Mouse (Mus musculus) hindbrain, embryonic 11.5 days (tissue): ENCODE results near the gene Utp4. TPM values are rescaled to one million over a fixed set of nuclear protein-coding genes. Genes with fewer than 3 reads are reported as not detected.
A peak's percentile ranks its signal among the peaks of the same experiment; 100 is the strongest.
"Not testable (repeated sequence)": the region's sequence is repeated elsewhere in the genome, so short reads cannot be mapped to it uniquely, and the experiment has no call there.

Experiments used
- ATAC-seq: fragments of 200-750 bp; cut with Nextera tagmentation; 2 replicates; pipeline ENCODE4 v1.8.0; 2017; ENCODE audit warnings: mild to moderate bottlenecking, moderate TSS enrichment, moderate library complexity; ENCODE audit not compliant: low FRiP score
- DNase-seq: peaks from one replicate; pipeline ENCODE4 v3.0.0-alpha.2; 2015; ENCODE audit warnings: low spot score
- H3K27ac ChIP-seq: fragments of 300-500 bp; sonication (generic); 2 replicates; pipeline ENCODE4 v1.5.1; 2014; ENCODE audit warnings: mild to moderate bottlenecking, low read depth, low read length
- H3K27me3 ChIP-seq: fragments of 300-500 bp; sonication (generic); 2 replicates; pipeline ENCODE4 v1.6.1; 2014; ENCODE audit warnings: mild to moderate bottlenecking, low read length, moderate library complexity, mixed read lengths; ENCODE audit not compliant: control insufficient read depth, insufficient read depth
- H3K36me3 ChIP-seq: fragments of 300-500 bp; sonication (generic); 2 replicates; pipeline ENCODE4 v1.6.1; 2014; ENCODE audit warnings: mild to moderate bottlenecking, low read length, moderate library complexity, mixed read lengths; ENCODE audit not compliant: control insufficient read depth, insufficient read depth
- H3K4me1 ChIP-seq: fragments of 300-500 bp; sonication (generic); replicated peaks from 2 replicates; pipeline ENCODE4 v1.6.1; 2014; ENCODE audit warnings: low read length, mixed read lengths; ENCODE audit not compliant: control insufficient read depth, insufficient read depth
- H3K4me2 ChIP-seq: fragments of 300-500 bp; sonication (generic); replicated peaks from 2 replicates; pipeline ENCODE4 v1.6.1; 2014; ENCODE audit warnings: mild to moderate bottlenecking, low read depth, low read length
- H3K4me3 ChIP-seq: fragments of 300-500 bp; sonication (generic); 2 replicates; pipeline ENCODE4 v1.5.1; 2014; ENCODE audit warnings: low read depth, low read length
- H3K9ac ChIP-seq: fragments of 300-500 bp; sonication (generic); 2 replicates; pipeline ENCODE4 v1.6.1; 2014; ENCODE audit warnings: low read depth, low read length
- H3K9me3 ChIP-seq: fragments of 300-500 bp; sonication (generic); 2 replicates; pipeline ENCODE4 v1.6.1; 2016; ENCODE audit warnings: low read length; ENCODE audit not compliant: control insufficient read depth
- WGBS: fragments of 180-500 bp; shearing (Covaris S2); extraction: QIAGEN DNeasy Blood & Tissue Kit; methylation state at CpG from one replicate; pipeline ENCODE4 v1.1.7; 2014; 5-methylcytosine and 5-hydroxymethylcytosine counted together
- polyA plus RNA-seq: library from polyadenylated mRNA; unstranded; fragments of >200 nt; fragmentation: Nextera tagmentation; extraction: Ambion mirVana; gene quantifications from 2 replicates; pipeline ENCODE4 v1.2.1, GENCODE M21; 2014

The Utp4 gene
- polyA plus RNA-seq, 1 experiment from 2014 or later = 65.7 TPM

- no peak overlapping the region for H3K4me3 ChIP-seq
- WGBS = 90% methylated on average over 8 of the region's 8 CpGs
- H3K4me2 ChIP-seq = no peak overlapping the region
- DNase-seq (no peak), ATAC-seq (no peak)
- no peaks in the 10 kb centered on the region for H3K4me1 ChIP-seq
- no peaks in the 10 kb centered on the region for H3K9me3 ChIP-seq
- H3K27me3 ChIP-seq = no peaks in the 10 kb centered on the region
- H3K9ac ChIP-seq = no peak overlapping the region
- no peaks in the 10 kb centered on the region for H3K36me3 ChIP-seq
- H3K27ac ChIP-seq = no peak overlapping the region
Observed at GRCm38 (mm10) chr8:106919721-106920394, 26.4 kb downstream of the Utp4 start.

DNA sequence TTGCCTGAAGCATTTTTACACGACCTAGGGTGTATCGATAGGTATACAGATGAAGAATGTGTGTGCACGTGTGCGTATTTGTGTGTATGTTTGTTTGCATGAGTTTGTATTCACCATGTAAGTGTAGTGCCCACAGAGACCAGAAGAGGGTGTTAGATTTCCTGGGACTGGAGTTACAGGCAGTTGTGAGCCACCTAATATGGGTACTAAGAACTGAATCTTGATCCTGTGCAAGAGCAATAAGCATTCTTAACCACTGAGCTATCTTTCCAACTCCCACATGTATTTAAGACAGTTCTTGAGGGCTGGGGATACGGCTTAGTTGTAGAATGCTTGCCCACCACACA, 26.9 kb downstream of the Utp4 start:
- no peaks in the 10 kb centered on the region for H3K9me3 ChIP-seq
- H3K27ac ChIP-seq = no peak overlapping the region
- DNase-seq (no peak), ATAC-seq (no peak)
- WGBS = 99% methylated on average over 5 of the region's 5 CpGs
- H3K36me3 ChIP-seq = no peaks in the 10 kb centered on the region
- no peak overlapping the region for H3K4me3 ChIP-seq
- no peak overlapping the region for H3K9ac ChIP-seq
- no peaks in the 10 kb centered on the region for H3K4me1 ChIP-seq
- no peak overlapping the region for H3K4me2 ChIP-seq
- no peaks in the 10 kb centered on the region for H3K27me3 ChIP-seq

GRCm38 (mm10) chr8:106924057-106924456, 30.6 kb downstream of the Utp4 start:
- no peak overlapping the region for H3K4me3 ChIP-seq
- WGBS = 96% methylated on average over 4 of the region's 4 CpGs
- H3K9ac ChIP-seq = no peak overlapping the region
- H3K4me2 ChIP-seq = no peak overlapping the region
- H3K4me1 ChIP-seq = no peaks in the 10 kb centered on the region
- DNase-seq (no peak), ATAC-seq (no peak)
- H3K27me3 ChIP-seq = no peaks in the 10 kb centered on the region
- no peak overlapping the region for H3K27ac ChIP-seq
- H3K9me3 ChIP-seq = no peaks in the 10 kb centered on the region
- no peaks in the 10 kb centered on the region for H3K36me3 ChIP-seq

DNA sequence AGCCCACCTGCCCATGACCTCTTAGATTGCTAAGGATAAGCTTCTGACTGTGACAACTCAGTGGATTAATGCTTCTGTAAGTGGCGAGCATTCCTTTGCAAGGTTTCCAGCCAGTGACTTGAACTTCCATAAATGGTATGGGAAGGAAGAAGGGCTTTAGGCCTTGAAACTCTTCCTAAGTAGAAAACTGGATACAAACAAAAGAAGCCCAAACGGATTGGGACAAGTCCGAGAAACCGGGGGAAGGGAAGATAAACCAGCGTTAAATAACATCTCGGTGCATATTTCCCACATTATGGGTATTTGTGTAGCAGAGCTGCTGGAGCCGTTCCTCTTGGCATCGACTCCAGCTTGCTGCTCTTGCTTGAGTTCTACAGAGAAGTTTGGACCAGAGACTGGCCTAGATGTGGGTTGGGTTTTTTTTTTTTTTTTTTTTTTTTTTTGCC, 31.5 kb downstream of the Utp4 start:
- ATAC-seq (no peak), DNase-seq (no peak)
- Histone ChIP-seq H3K4me2 (no peak overlapping the region), H3K9me3 (no peaks in the 10 kb centered on the region), H3K36me3 (no peaks in the 10 kb centered on the region), H3K4me3 (no peak overlapping the region), H3K9ac (no peak overlapping the region), H3K27ac (no peak overlapping the region), H3K4me1 (no peaks in the 10 kb centered on the region), H3K27me3 (no peaks in the 10 kb centered on the region)
- 88% methylated on average over 8 of the region's 8 CpGs for WGBS

GRCm38 (mm10) chr8:106925446-106925845, 32.0 kb downstream of the Utp4 start:
- H3K4me3 ChIP-seq = no peak overlapping the region
- WGBS = 93% methylated on average over 4 of the region's 4 CpGs
- H3K4me1 ChIP-seq = no peaks in the 10 kb centered on the region
- no peaks in the 10 kb centered on the region for H3K9me3 ChIP-seq
- H3K27me3 ChIP-seq = no peaks in the 10 kb centered on the region
- DNase-seq (no peak), ATAC-seq (no peak)
- no peaks in the 10 kb centered on the region for H3K36me3 ChIP-seq
- no peak overlapping the region for H3K9ac ChIP-seq
- H3K4me2 ChIP-seq = no peak overlapping the region
- no peak overlapping the region for H3K27ac ChIP-seq

GRCm38 (mm10) chr8:106927247-106927646, 33.8 kb downstream of the Utp4 start:
- DNase-seq (peak; percentile 20), ATAC-seq (no peak)
- H3K27me3 ChIP-seq = no peaks in the 10 kb centered on the region
- no peak overlapping the region for H3K4me2 ChIP-seq
- no peak overlapping the region for H3K4me3 ChIP-seq
- no peak overlapping the region for H3K27ac ChIP-seq
- no peaks in the 10 kb centered on the region for H3K4me1 ChIP-seq
- H3K9me3 ChIP-seq = no peaks in the 10 kb centered on the region
- H3K36me3 ChIP-seq = no peaks in the 10 kb centered on the region
- 52% methylated on average over 4 of the region's 4 CpGs for WGBS
- no peak overlapping the region for H3K9ac ChIP-seq

DNA sequence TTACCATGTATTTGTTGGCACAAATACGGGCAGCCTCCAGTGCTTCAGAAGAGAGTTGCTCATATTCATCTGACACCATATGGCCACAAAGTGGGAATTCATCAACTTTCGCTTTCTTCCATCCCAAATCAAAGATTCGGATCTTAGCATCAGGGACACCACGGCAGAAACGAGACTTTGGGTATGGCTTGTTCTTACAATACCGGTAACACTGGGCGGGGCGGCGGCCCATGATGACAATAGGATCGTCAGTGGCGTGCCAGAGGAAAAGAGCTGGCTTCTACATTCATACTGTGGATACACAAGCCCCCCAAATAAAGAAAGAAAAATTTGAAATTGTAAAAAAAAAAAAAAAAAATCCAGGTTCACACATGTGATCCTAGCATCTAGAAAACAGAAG, 34.7 kb downstream of the Utp4 start:
- H3K4me1 ChIP-seq, H3K4me2 ChIP-seq, H3K36me3 ChIP-seq, DNase-seq, H3K27me3 ChIP-seq, H3K9me3 ChIP-seq, H3K9ac ChIP-seq, H3K4me3 ChIP-seq, H3K27ac ChIP-seq, ATAC-seq: not testable (repeated sequence)
- 94% methylated on average over 10 of the region's 11 CpGs for WGBS

DNA sequence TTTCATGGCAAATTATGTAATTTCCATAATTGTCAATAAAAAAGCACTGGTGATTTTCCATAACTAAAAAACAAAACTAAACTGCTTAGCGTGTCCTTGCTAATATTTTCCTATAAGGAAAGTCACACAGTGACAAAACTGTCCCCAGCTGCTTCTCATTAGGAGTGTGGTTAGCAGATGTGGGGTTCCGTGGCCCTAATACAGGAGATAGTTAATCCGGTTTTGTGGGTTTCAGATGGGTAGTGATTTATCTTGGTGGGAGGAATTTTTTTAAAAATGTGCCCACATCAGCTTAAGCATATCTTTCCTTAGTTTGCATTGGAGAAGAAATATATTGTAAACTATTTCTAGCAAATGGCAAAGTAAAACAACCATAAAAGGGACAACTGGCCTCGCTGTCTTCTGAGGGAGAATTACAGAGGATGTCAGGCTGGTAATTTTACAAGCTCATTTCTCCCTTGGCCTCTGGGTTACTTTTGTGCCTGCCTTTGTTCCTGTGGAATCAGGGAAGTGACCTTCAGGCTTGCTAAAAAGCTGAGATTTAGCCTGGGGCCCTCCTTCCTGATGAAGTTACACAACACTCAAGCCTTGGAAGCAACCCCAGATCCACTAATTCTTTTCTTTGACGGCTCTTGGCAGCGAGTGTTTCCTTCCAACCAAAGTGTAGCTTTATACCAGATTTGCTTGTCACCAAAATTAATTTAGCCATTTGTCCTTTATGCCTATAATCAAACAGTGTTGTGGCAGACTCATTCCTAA, 35.9 kb downstream of the Utp4 start:
- 71% methylated on average over 6 of the region's 6 CpGs for WGBS
- Histone ChIP-seq H3K9ac (no peak overlapping the region), H3K27me3 (no peaks in the 10 kb centered on the region; the same call in 1 of the 2 replicates), H3K9me3 (no peaks in the 10 kb centered on the region), H3K4me3 (no peak overlapping the region), H3K27ac (no peak overlapping the region), H3K36me3 (no peaks in the 10 kb centered on the region), H3K4me1 (no peaks in the 10 kb centered on the region), H3K4me2 (no peak overlapping the region)
- no peak for ATAC-seq
- DNase-seq = no peak

- WGBS = 81% methylated on average over 5 of the region's 5 CpGs
- Histone ChIP-seq H3K9me3 (no peaks in the 10 kb centered on the region), H3K27me3 (no peaks in the 10 kb centered on the region; the same call in 1 of the 2 replicates), H3K4me1 (no peaks in the 10 kb centered on the region), H3K27ac (no peak overlapping the region), H3K36me3 (no peaks in the 10 kb centered on the region), H3K9ac (no peak overlapping the region), H3K4me2 (no peak overlapping the region), H3K4me3 (no peak overlapping the region)
- ATAC-seq = no peak
- DNase-seq = no peak
Observed at GRCm38 (mm10) chr8:106929921-106930320, 36.5 kb downstream of the Utp4 start.
